Mouse (Mus musculus) cerebellum, adult 8-10 months (tissue): ENCODE measurements around the gene Acad8.

Experiments
- DNase-seq: peaks from one replicate; pipeline ENCODE4 v3.0.0; 2022

Acad8 gene

GRCm38 (mm10) chr9:26999461-27000395 lies at the start of gene Acad8, which contains the start of gene Thyn1:
TSS of gene Acad8 (minus strand) at chr9:26999566.
TSS of gene Thyn1 (plus strand) at chr9:26999710.
- peak; percentile 94 for DNase-seq

GRCm38 (mm10) chr9:27043892-27044291 lies 44.5 kb upstream of the Acad8 start:
- no peak for DNase-seq

- DNase-seq = no peak
These were observed 31.4 kb upstream of the Acad8 start for GRCm38 (mm10) chr9:27030763-27031100.

GRCm38 (mm10) chr9:27029828-27030762 lies 30.7 kb upstream of the Acad8 start, which contains the start of the genes Vps26b and Ncapd3:
TSS of gene Vps26b (minus strand) at chr9:27030065.
TSS of gene Ncapd3 (plus strand) at chr9:27030175.
- peak; percentile 95 for DNase-seq

GRCm38 (mm10) chr9:27029022-27029827 lies 29.9 kb upstream of the Acad8 start:
- peak; percentile 58 for DNase-seq

- no peak for DNase-seq
These were observed 27.3 kb upstream of the Acad8 start for GRCm38 (mm10) chr9:27026708-27027107.

GRCm38 (mm10) chr9:27023681-27024080 lies 24.3 kb upstream of the Acad8 start:
- DNase-seq = no peak

GRCm38 (mm10) chr9:27018961-27019360 lies 19.6 kb upstream of the Acad8 start:
- DNase-seq = no peak

- DNase-seq = no peak
These were observed 12.2 kb upstream of the Acad8 start for GRCm38 (mm10) chr9:27011572-27011971.

- no peak for DNase-seq
These were observed 9.9 kb upstream of the Acad8 start for GRCm38 (mm10) chr9:27009231-27009630.

GRCm38 (mm10) chr9:27006866-27007265 lies 7.5 kb upstream of the Acad8 start:
- DNase-seq = no peak

- DNase-seq = no peak
These were observed 6.6 kb upstream of the Acad8 start for GRCm38 (mm10) chr9:27005933-27006332.

- no peak for DNase-seq
These were observed 5.9 kb upstream of the Acad8 start for GRCm38 (mm10) chr9:27005231-27005630.

GRCm38 (mm10) chr9:26998669-26999460 lies 501 bp downstream of the Acad8 start:
- DNase-seq = no peak

- no peak for DNase-seq
These were observed 1.9 kb downstream of the Acad8 start for GRCm38 (mm10) chr9:26997501-26997900.

- DNase-seq = no peak
These were observed 2.3 kb downstream of the Acad8 start for GRCm38 (mm10) chr9:26997062-26997461.

GRCm38 (mm10) chr9:26993900-26994299 lies 5.5 kb downstream of the Acad8 start:
- DNase-seq = no peak

GRCm38 (mm10) chr9:26993118-26993517 lies 6.2 kb downstream of the Acad8 start:
- DNase-seq = no peak

GRCm38 (mm10) chr9:26990181-26990580 lies 9.2 kb downstream of the Acad8 start:
- DNase-seq = no peak

GRCm38 (mm10) chr9:26985668-26986277 lies 13.6 kb downstream of the Acad8 start:
- DNase-seq = no peak

- DNase-seq = no peak
These were observed 14.2 kb downstream of the Acad8 start for GRCm38 (mm10) chr9:26985090-26985613.
